Mouse (Mus musculus): Measurements from ENCODE around the gene Abhd14b.

The Abhd14b gene

GRCm38 (mm10) chr9:106454071-106454761 lies 7.0 kb downstream of the Abhd14b start:
- in situ Hi-C loops (cut with MboI; ENCODE audit: low pct_unique_long_range_greater_than_20kb in 1 of 2, low sequenced_read_pairs in 2 of 2, unreplicated experiment in 1 of 2): no loop called here

DNA sequence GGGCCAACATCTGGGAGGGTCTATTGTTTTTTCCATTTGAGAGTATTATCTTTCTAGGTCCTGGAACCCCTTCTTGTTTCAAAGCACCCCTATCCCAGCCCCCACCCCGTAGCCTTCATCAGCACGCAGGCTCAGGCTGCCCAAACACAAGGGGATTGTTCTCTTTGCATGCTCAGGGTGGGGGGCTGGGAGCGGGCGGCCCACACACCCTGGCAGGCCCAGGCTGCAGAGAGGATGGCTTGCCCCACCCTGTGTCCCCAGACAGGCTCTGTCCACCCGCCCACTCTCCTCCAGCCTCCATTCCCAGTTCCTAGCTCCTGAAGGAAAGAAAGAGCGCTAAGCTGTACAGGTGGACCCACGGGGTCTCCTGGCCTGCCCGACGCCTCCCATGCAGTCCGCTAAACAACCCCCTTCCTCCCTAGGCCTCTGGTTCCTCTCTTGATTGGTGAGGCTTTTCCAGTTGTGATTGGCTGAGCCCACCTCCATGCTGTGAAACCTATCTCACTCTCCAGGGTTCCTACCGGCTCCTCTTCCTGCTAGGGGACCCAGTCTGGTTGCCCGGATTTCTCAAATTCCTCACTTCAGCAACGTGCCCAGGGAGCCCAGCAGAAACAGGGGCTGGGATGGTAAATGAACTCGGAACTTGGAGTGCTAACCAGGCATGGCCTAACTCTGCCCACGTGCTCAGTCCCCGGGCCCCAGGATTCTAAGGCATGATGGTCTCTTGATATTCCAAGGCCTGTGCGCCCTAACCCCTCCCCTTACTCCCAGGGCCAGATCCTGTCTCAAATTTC lies 7.8 kb downstream of the Abhd14b start:
- in situ Hi-C loops (cut with MboI; ENCODE audit: low pct_unique_long_range_greater_than_20kb in 1 of 2, low sequenced_read_pairs in 2 of 2, unreplicated experiment in 1 of 2): no loop called here

GRCm38 (mm10) chr9:106456325-106457162 lies 9.3 kb downstream of the Abhd14b start:
- in situ Hi-C loops (cut with MboI; ENCODE audit: low pct_unique_long_range_greater_than_20kb in 1 of 2, low sequenced_read_pairs in 2 of 2, unreplicated experiment in 1 of 2): no loop called here

DNA sequence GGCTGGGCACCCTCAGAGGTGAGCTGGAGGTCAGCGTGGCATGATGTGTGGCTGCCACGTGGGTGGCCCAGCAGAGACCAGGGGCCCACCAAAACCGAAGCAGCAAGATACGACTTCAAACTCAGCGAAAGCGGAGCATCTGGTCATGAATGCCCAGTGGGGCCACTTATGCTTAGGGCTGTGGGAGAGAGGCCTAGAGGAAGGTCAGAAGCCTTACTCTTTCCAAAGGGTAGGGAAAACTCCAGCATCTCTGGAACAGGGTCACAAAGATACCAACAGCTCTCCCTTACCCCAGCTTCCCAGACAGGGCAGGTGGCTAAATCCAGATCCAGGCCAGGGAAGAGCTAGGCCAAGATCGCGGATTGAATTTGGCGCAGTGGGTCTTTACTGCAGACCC lies 9.9 kb downstream of the Abhd14b start:
- in situ Hi-C loops (cut with MboI; ENCODE audit: low pct_unique_long_range_greater_than_20kb in 1 of 2, low sequenced_read_pairs in 2 of 2, unreplicated experiment in 1 of 2): no loop called here

DNA sequence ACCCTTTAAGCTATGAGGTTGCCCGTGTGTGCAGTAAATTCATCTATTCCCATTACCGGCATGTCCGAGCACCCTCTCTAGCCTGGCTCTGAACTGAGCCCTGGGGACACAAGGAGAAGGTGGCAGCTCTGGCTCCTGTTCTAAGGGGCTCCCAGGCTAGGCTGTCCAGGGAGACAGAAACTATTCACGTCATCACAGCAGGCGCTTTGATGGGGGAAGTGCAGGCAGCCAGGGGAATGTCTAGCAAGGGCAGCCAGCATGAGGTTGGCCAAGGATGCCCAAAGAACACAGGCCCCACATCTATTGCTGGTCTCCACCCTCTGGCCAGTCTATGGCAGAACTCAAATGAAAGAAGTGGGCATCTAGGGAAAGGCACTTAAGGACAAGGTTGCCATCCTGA lies 10.7 kb downstream of the Abhd14b start:
- in situ Hi-C loops (cut with MboI; ENCODE audit: low pct_unique_long_range_greater_than_20kb in 1 of 2, low sequenced_read_pairs in 2 of 2, unreplicated experiment in 1 of 2): no loop called here

DNA sequence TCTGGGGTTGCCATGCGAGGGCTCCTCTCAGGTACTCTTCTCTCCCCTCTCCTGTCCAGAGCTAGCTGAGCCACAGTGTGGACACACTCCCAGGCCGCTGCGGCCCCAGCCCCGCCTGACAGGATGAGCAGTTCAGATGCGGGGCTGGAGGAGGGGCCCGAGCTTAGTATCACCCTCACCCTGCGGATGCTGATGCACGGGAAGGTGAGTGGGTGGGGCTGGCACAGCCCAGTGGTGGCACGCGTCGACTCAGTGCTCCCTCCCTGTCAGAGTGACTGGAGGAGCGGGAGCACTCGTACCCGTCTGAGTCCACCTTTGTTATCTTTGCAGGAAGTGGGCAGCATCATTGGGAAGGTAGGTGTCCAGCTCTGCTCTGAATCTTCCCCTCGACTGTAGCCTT lies 12.7 kb downstream of the Abhd14b start:
- in situ Hi-C loops (cut with MboI; ENCODE audit: low pct_unique_long_range_greater_than_20kb in 1 of 2, low sequenced_read_pairs in 2 of 2, unreplicated experiment in 1 of 2): no loop called here

DNA sequence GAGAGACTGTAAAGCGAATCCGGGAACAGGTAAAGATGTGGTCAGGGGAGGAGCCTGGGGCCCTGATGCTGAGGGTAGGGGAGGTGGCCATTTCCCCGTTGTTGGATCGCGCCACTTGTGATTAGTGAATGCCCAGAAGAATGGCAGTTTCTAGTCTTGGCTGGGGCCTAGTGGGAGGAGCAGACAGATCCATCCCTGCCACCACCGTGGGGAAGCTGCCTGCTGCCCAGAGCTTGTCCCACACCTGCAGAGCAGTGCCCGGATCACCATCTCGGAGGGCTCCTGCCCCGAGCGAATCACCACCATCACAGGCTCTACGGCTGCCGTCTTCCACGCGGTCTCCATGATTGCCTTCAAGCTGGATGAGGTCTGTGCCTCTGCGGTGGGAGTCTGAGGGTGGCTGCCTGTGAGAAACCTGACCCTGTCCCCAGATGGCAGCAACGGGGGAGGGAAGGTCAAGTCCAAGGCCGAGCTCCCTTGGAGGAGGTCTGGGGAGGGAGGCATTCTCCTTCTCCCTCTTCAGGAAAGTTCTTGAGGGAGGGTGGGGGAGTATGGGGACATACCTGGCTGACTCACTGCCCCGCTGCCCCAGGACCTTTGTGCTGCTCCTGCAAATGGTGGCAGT lies 13.3 kb downstream of the Abhd14b start:
- in situ Hi-C loops (cut with MboI; ENCODE audit: low pct_unique_long_range_greater_than_20kb in 1 of 2, low sequenced_read_pairs in 2 of 2, unreplicated experiment in 1 of 2): no loop called here

GRCm38 (mm10) chr9:106461026-106461415 lies 13.8 kb downstream of the Abhd14b start:
- in situ Hi-C loops (cut with MboI; ENCODE audit: low pct_unique_long_range_greater_than_20kb in 1 of 2, low sequenced_read_pairs in 2 of 2, unreplicated experiment in 1 of 2): no loop called here

- in situ Hi-C loops (cut with MboI; ENCODE audit: low pct_unique_long_range_greater_than_20kb in 1 of 2, low sequenced_read_pairs in 2 of 2, unreplicated experiment in 1 of 2): no loop called here
Measured at GRCm38 (mm10) chr9:106461641-106462429, 14.6 kb downstream of the Abhd14b start.

DNA sequence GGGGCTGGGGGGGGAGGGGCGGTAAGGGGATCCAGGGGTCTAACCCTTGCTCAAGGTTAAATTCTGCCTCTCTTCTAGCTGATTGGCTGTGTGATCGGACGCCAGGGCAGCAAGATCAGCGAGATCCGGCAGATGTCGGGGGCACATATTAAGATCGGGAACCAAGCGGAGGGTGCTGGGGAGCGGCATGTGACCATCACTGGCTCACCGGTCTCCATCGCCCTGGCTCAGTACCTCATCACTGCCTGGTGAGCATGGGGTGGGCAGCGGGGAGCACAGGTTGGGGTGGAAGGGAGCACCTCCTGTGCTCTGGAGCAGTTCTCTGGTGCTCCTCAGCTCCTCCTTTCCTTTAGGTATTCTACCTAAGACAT lies 15.2 kb downstream of the Abhd14b start:
- in situ Hi-C loops (cut with MboI; ENCODE audit: low pct_unique_long_range_greater_than_20kb in 1 of 2, low sequenced_read_pairs in 2 of 2, unreplicated experiment in 1 of 2): no loop called here

DNA sequence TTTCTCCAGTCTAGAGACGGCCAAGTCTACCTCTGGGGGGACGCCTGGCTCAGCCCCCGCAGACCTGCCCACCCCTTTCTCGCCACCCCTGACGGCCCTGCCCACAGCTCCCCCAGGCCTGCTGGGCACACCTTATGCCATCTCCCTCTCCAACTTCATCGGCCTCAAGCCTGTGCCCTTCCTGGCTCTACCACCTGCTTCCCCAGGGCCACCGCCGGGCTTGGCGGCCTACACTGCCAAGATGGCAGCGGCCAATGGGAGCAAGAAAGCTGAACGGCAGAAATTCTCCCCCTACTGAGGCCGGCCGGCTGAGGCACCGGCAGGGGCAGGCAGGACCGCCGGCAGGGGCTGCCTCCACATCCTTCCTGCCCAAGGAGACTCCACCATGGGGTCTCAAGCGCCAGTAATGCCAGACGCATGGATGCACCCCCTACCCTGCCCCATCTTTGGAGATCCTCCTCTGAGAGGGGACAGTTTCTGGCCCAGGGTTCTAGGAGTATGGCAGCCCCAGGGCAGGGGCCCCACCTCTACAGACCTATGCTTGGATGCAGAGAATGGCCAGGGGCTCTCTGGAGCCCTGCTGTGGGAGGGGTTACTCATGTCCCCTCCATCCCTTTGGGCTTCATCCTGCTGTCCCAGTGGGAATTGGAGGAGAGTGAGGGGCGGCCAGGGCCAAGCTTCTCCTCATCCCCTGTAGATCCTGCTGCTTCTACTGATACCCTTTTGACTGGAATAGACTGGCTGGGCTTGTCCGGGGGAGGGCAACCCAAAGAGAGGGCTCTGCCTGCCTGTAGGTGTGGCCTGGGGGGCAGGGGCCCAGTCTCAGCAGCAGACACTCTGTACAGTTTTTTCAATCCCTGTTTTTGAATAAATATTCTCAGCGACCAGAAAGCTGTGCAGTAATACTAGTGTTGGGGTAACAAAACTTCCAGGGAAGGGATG lies 16.1 kb downstream of the Abhd14b start:
- in situ Hi-C loops (cut with MboI; ENCODE audit: low pct_unique_long_range_greater_than_20kb in 1 of 2, low sequenced_read_pairs in 2 of 2, unreplicated experiment in 1 of 2): no loop called here

GRCm38 (mm10) chr9:106464751-106465541 lies 17.7 kb downstream of the Abhd14b start:
- in situ Hi-C loops (cut with MboI; ENCODE audit: low pct_unique_long_range_greater_than_20kb in 1 of 2, low sequenced_read_pairs in 2 of 2, unreplicated experiment in 1 of 2): no loop called here

GRCm38 (mm10) chr9:106465571-106466200 lies 18.4 kb downstream of the Abhd14b start, which contains the start of gene Gpr62:
TSS of gene Gpr62 (minus strand) at chr9:106465938.
- in situ Hi-C loops (cut with MboI; ENCODE audit: low pct_unique_long_range_greater_than_20kb in 1 of 2, low sequenced_read_pairs in 2 of 2, unreplicated experiment in 1 of 2): no loop called here

DNA sequence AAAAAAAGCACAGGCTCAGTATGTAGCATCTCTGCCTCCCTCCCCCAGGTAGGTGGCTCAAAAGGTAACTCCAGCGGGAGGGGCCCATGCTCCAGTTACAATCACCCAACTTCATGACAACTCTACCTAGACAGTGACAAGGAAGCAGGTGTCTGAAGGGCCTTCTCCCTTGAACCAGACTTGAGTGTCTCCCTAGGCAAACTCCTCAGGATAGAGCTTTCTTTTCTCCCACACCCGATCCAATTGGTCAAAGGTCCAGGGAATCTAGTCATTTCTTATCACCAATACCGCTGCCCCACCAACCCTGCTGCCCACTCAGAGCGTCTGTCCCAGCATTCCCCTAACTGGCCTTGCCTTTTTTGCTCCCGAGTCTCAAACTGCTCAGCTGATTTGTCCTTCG lies 19.5 kb downstream of the Abhd14b start:
- in situ Hi-C loops (cut with MboI; ENCODE audit: low pct_unique_long_range_greater_than_20kb in 1 of 2, low sequenced_read_pairs in 2 of 2, unreplicated experiment in 1 of 2): no loop called here

- in situ Hi-C loops (cut with MboI; ENCODE audit: low pct_unique_long_range_greater_than_20kb in 1 of 2, low sequenced_read_pairs in 2 of 2, unreplicated experiment in 1 of 2): no loop called here
Measured at GRCm38 (mm10) chr9:106467746-106468145, 20.5 kb downstream of the Abhd14b start.

GRCm38 (mm10) chr9:106469317-106469716 lies 22.1 kb downstream of the Abhd14b start:
- in situ Hi-C loops (cut with MboI; ENCODE audit: low pct_unique_long_range_greater_than_20kb in 1 of 2, low sequenced_read_pairs in 2 of 2, unreplicated experiment in 1 of 2): no loop called here
